Mouse (Mus musculus) gastrocnemius, postnatal 10 days (tissue): ENCODE measurements at regions not wholly inside any gene's neighbourhood (a gene's known extent, or its start where the extent isn't known, plus 50 kb on each side); places are given as distances from the start of the nearest gene placed in this dataset.

Experiments used
- DNase-seq: peaks from one replicate; pipeline ENCODE4 v3.0.0; 2021; ENCODE audit warnings: mixed read lengths

DNA sequence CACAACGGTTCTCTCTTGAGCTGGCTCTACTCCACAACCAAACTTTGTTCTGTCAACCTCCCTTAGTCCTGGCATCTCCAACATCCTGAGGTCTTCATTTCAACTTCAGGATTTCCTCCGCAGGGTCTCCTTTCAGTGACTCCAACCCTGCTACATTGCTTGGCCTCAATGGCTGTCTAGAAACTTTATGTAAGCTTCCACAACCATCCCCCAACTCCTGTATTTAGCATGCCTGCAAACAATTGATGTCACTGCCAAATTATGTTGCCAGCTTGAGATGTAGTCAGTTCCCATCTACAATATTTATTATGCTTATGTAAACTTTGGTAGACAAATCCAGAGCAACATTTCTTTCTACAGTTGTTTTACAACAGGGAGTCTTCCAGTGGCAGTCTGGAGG lies 336.4 kb upstream of the Meis1 start:
- no peak for DNase-seq

DNA sequence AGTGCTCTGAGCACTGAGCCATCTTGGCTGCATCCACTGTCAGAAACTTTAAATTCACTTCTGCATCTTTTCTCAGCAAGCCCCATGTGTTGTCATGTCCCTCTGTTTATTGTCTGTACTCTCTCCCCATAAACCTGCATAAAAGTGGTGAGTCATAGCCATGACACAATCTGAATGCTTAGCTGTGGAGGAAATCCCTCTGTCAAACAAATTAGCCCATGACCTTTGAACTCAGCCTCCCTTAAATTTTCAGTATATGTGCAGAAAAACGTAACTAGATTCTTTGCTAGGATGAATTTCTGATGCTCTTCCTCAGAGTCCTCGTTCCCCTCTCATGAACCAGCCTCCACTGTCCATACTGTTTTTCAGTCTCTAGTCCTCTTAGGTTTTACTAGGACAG lies 337.4 kb upstream of the Meis1 start:
- no peak for DNase-seq

DNA sequence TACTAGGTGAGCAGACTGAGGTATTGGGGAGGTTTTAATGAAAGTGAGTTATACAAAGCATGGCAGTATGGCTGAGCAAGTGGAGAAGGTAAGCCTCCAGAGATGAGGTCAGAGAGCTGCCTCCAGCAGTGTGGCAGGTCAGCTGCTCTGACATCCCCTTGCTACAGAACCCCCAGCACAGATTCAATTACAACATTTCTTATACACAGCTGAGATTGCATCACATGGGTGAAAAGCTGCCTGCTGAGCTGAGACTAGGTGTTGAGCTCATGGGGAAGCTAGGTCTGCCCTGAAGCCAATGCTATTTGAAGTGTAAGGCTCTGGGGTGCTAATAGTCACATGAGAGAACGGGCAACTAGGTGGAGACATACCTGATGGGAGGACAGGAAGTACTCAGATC lies 350.4 kb upstream of the Meis1 start:
- no peak for DNase-seq

DNA sequence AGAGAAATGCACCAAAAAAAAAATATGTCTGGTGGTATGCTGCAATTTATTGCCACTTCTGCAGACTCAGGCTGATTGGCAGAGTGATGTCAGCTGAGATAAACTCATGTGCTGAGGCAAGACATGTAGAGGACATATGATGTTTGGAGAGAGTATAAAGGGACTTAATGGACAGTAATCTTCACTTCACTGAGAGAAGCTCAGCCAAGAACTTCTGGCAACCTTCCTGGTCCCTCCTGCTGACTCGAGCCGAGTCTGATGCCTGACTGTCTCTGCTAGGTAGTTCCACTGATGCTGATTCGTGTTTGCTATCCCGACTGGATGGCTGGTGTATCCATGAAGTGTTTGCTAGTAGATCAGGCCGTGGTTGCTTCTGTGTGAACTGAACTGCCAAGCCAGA lies 354.7 kb upstream of the Meis1 start:
- DNase-seq, result no peak

DNA sequence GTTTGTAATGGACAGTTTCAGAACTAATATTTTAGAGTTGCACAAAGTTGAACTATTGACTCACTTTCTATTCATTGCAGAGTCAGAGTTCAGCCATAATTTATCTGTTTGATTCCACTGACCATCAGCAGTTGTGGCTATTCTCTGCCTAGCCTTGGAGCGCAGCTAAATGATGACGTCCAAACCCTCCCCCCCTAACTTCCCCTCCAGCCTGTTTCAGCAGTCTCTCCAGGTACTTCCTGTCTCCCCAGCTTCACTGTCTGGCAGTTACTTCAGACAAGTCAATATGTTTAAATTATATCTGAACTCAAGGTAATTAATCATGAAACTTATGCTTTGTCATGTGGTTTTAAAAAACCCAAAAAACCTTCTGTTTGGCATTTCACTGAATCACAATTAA lies 362.1 kb upstream of the Meis1 start:
- DNase-seq, result no peak

DNA sequence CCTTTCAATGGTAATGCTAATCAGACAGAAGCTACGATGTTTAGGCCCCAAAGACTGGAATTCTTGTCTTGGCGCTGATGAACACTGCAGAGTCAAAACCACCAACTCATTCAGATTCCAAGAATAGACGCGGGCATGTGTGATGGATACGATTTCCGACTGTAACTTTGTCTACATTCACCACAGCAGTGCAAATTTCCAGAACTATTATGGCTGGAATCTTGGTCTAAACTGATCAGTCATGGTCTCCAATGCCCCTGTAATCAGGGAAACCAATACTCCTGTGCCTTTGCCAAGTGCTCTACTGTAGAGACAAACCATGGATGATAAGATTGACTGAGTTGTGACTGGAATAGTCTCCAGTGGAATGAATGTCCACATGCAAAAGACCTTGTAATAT lies 370.4 kb upstream of the Meis1 start:
- no peak for DNase-seq

DNA sequence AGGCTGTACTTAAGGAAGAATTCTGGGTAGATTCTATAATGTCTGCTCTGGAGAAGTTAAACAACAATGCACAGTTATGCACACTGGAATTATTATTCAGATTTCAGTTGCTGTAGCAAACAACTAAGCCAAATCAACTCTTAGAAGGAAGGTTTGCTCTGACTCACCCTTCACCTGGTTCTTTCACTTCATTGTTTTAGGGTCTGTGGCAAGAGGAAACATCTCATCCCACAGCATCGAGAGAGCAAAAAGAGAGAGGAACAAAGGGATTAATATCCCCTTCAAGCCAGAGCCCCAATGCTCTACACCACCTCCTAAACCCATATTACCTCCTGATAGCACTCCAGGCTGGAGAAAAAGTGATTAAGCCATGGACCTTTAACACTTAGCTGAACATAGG lies 373.4 kb upstream of the Meis1 start:
- DNase-seq, result no peak

DNA sequence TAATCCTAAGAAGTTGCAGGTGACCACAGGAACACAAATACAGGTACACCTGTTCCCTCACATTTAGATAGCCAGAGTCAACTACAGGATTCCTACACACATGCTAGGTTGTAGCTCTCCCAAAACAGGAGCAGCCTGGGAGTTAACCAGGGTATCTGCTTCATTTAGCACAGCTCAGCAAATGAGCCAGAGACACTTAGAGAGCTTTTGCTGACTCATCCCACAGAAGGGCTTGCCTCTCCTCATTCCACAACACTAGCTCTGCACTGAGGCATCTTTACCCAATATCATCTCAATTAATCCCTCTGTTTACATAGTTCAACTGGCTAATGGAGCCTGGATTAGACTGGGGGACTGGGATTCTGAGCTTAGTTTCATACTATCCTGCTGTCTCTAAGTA lies 375.6 kb upstream of the Meis1 start:
- DNase-seq, result no peak

DNA sequence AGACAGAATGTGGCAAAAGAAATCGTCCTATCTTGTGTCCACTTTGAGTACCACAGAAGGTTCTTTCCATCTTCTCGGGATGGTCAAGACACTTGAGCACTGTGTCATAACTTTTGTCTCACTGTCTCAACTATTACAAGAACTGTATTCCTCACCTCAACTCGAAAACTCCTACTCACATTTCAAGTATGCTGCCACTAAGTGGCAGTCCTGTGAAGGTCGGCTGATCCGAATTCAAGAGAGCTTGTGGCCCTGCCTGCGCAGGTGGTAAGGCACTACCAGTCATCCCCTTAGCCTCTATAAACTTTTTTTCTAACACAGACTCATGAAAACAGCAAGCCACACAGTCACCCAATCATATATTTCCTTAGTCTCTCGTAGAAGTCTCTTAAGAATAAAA lies 381.6 kb upstream of the Meis1 start:
- no peak for DNase-seq

DNA sequence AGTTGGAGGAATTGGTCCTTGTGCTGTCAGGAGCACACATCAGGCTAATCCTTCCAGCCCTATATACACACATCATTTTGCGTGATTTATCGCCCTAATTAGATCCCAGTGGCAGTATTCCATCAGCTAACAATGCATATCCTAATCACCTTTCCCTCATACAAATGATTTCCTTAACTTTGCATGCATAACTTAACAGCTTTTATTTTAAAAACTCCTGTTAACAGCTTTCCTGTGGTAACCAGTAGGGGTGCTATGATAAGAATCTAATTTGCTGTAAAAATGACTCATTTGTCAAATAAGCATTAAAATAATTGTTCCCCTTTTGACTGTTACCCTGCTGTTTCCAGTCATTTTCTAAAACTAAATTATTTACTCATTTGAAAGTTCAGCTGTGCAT lies 401.4 kb upstream of the Meis1 start:
- no peak for DNase-seq

DNA sequence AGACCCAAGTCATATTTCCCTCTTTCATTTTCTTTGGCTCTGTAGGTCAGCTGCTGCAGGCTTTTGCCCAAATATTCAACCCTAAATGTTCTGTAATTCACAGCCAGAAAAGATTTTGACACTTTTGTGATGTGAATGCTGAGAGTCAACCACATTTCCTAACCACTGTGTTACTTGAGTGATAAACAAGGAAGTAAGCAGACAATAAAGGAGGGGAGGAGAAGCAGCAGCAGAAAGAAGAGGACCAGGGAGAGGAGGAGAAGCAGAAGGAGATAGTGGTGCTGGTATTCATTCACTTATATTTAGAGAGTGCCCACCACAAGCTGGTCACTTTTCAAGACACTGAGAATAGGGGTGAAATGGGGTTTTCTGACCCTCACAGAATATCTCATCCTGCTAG lies 404.5 kb upstream of the Meis1 start:
- DNase-seq, result no peak

DNA sequence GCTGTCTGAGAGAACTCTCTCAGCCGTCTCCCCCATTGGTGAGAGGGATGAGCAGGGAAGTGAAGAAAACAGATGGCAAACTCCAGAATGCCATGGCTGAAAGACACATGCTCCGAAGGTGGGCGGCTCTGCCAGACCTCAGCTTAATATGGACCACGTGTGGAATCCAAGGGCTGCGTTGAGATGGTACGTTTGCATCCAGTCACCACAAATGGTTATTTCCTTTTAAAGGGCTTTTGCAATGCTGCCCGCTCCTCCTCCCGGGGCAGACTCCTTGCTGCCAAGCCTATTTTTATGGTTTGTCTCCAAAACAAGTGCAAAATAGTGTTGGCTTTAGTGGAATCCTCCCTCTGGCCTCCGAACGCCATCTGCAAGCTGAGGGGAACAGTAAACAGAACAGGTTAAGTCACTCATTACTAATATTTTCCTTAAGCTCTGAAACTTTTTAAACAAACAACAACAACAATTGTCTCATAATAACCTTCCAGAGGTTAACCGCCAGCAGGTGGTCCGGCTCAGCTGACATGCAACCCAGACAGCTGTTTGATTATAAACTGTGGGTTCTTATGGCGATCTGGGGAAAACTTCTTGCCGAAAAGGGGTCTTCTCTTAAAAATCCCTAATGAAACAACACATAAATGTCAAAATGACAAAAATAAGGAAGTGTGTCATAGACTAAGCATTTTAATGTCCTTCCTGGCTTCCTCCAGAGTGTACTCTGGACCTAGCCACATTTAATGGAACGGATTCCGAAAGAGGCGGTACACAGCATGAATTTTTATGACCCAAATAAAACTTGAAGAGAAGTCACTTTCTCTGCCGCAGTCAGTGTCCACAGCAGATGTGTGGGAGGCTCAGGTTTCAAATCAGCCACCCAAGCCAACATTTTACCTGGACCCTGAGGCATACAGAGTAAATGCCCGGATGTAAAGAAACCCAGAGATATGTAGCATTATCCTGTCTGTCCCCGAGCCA lies 405.3 kb upstream of the Meis1 start:
- peak; percentile 14 for DNase-seq

DNA sequence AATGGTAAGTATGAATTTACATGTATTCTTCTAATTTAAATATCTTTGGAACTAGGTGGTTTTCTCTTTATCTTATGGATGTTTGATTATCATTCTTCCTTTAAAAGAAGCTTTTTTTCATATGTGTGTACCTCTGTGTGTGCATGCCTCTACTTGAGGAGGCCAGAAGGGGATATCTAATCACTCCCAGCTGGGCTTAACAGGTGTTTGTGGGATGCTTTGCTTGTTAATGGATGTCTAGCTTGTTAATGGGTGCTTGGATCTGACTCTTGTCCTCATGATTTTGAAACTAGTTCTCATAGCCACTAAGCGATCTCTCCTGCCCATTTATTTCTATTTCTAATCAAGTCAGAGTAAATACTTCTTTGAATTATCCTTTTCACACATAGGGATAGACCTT lies 408.8 kb upstream of the Meis1 start:
- DNase-seq, result no peak

DNA sequence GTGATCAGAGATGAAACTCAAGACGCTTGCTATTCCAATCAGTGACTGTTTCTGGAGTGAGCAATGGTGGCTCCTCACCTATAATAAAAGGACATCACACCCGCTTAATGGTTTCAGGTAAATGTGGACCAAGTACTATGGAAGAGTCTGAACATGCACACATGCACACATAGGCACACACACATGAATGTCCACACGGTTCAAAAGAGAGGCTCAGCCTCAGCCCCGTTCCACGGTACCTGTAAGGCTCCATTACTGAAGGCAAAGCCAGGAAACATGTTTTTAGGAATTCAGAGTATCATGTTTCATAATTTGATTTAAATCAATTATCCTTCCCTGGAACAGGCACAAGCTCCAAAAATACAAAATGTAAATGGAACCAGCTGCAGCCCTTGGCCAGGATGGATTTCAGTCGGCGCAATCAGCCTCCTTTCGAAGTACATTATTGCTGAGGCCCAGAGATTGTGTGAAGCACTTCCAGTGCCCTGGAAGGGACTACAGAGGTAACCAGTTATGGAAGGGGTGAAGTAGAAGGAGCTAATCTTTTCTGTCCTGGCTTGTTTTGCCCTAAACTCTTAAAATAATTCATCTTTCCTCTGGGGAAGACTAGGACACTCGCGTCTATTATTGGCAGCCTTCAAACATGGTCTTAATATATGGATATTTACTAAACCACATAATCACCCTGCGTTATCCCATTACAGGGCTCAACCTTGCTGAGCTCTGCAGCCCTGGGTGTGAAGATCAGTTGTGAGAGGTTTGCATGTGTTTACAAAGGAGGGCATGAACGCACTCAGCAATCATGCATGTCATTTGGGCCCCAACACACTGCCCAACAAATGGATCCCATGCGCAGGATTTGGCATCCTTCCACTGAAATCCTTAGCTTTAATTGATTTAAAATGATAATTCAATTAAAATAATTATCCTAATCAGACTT lies 415.2 kb upstream of the Meis1 start:
- no peak for DNase-seq

DNA sequence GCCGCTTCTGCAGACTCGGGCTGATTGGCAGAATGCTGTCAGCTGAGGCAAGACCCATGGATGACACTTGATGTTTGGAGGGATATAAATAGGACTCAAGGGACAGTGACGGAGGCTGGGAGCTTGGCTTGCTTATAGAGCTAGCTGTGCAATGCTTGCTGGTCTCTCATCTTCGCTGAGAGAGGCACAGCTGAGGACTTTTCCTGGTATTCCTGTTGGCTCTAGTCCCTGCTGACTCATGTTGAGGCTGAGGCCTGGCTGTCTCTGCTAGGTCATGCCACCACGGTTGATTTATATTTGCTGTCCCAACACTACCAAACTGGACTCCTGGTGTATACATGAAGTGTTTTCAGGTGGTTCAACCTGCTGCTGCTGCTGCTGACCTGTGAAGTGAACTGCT lies 419.6 kb upstream of the Meis1 start:
- DNase-seq, result no peak

DNA sequence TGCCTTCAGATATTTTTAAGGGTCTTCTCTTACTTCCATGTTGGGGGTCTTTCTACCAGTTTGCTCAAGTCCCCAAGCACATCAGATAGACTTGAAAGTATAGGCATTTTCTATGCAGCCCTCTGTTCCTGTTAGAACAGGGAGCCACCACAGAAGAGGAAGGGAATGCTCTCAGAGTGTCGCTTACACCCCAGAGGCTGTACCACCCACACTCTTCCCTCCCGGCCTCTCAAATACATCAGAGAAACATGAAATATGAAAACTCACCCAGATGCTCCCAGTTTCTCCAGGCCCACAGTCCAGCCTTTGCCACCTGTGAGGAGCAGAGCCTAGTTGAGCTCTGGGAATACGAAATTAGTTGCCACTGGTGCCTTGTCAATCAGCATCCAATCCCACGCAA lies 423.2 kb upstream of the Meis1 start:
- no peak for DNase-seq

DNA sequence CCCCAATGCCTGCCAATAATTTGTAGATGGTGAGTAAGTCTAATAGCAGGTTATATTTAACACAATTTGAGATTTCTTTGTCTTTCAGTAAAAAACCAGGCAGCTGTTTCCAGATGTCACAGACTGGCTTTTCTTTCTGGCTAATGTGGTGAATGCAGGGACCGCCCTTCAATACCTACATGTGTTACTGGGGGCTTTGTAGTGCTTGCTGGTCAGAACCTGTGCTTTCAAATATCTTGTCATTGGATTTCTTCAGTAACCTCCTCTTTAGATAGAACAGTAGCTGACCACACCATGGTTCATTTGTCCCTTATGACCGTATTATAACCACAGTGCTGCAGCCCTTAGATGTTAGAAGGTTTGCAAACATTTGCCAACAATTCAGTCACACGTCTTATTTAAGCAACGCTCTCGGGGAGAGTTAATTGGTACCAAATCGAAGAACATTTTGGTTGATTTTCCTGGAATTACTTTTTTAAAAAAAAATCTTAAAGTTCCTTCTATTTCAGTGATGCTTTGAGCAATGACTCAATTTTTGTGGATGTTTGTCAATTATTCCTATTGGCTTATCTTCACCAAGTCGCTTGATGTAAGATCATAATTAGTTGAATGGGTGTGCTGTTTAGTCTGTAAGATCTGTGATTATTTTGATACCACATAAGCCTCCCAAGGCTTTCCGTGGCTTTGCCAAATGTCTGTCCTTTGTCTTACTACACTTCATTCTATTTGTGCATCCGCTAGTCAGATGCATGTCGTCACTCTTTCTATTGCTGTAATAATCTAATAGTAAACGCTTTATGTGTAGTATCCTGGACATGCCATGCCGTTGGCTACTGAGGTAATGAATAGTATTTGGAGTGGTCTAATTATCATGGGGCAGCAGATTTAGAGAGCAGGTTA lies 436.9 kb upstream of the Meis1 start:
- DNase-seq, result no peak

DNA sequence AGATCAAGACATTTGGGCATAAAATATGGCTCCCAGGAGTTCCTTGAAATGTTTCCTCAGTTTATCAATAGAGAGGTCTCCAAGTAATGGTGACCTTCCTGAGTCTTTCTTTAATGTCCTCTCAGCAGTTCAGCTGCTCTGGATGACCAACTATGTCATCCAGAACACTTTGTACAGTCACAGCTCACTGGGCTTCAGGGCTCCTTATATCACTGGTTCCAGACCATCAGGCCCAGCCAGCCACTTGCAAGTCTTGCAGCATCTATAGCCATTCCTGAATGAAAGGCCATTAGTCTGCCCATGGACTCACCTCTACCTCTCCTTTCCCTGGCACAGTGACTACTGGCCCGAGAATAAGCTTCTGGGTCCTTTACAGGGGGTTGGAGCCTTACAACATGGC lies 437.8 kb upstream of the Meis1 start:
- DNase-seq, result no peak

DNA sequence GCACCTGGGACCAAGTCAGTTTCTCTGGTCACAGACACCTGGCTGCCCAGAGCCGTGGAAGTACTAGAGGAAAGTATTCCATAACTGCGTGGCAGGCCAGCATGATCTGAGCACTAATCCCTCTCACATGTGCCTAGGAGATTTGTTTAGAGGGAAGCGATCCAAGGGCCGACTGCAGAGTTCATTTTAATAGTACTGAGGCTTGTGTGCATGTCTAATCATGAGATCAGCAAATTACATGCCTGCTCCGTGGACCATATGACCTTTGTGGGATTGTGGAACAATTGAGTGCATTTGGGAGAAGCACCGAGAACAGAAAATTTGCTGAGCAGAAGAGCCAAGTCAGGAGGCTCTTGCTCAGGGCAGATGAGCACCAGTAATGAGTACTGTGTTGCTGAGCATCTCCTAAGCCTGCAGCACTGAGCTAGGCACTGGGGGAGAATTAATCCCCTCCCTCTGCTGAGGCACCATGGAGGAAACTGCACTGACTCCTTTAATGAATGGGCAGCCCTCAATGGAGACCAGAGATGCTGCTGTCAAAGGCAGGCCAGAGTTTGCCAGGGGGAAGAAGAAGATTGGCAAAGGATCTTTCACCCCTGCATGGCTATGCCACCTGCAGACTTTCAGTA lies 445.1 kb upstream of the Meis1 start:
- DNase-seq, result peak; percentile 7

DNA sequence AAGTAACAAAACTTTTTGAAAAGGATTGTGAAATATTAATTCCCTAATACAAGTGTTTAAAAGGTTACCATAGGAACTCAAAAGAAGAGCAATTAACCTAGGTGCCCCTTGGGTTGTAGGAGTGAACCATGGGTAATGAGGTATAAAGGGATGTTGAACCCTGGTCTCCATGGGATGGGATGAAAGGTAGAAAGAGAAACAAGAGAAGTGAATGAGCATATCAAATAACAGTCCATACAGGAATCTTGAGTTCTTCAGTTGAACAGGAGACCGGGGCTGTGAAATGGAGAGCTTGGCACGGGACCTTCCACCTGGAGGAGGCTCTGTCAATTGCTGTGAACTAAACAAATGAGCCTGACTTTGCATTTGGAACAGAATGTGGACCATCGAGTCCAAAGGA lies 449.6 kb upstream of the Meis1 start:
- no peak for DNase-seq

DNA sequence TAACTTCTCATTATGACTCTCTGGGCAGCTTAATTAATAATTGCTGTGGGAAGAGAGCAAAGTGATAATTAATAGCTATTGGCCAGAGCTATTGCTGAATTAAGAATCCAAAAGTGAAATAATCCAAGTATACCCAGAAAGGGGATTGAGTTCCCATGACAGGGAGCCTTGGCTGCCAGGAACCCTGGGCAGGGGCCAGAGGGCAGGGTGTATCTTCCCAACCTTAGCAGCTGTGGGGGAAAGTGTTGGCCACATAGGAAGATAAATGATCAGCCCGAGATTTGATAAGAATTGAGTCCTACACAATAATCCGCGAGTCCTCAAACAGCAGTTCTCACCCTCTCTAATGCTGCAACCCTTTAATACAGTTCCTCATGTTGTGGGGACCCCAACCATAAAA lies 450.0 kb upstream of the Meis1 start:
- DNase-seq, result peak; percentile 17
